Mouse (Mus musculus) heart, embryonic 12.5 days (tissue): ENCODE data around the gene Spata5. TPM values are rescaled to one million over a fixed set of nuclear protein-coding genes. Genes with fewer than 3 reads are reported as not detected.

Experiments
- ATAC-seq: fragments of 200-750 bp; cut with Nextera tagmentation; 2 replicates; pipeline ENCODE4 v1.8.0; 2017; ENCODE audit warnings: moderate TSS enrichment, moderate library complexity; ENCODE audit not compliant: insufficient number of reproducible peaks, low FRiP score
- H3K27ac ChIP-seq: fragments of 300-500 bp; sonication (generic); 2 replicates; pipeline ENCODE4 v1.5.1; 2016; ENCODE audit warnings: mild to moderate bottlenecking, moderate library complexity; ENCODE audit not compliant: poor library complexity, severe bottlenecking
- H3K27me3 ChIP-seq: fragments of 300-500 bp; sonication (generic); replicated peaks from 2 replicates; pipeline ENCODE4 v1.6.1; 2016; ENCODE audit warnings: mild to moderate bottlenecking, moderate library complexity
- H3K36me3 ChIP-seq: fragments of 300-500 bp; sonication (generic); 2 replicates; pipeline ENCODE4 v1.6.1; 2016; ENCODE audit warnings: mild to moderate bottlenecking, moderate library complexity
- H3K4me1 ChIP-seq: fragments of 300-500 bp; sonication (generic); replicated peaks from 2 replicates; pipeline ENCODE4 v1.6.1; 2016; ENCODE audit warnings: mild to moderate bottlenecking
- H3K4me2 ChIP-seq: fragments of 300-500 bp; sonication (generic); 2 replicates; pipeline ENCODE4 v1.6.1; 2016; ENCODE audit warnings: mild to moderate bottlenecking, moderate library complexity
- H3K4me3 ChIP-seq: fragments of 300-500 bp; sonication (generic); 2 replicates; pipeline ENCODE4 v1.5.1; 2016; ENCODE audit warnings: mild to moderate bottlenecking
- H3K9ac ChIP-seq: fragments of 300-500 bp; sonication (generic); 2 replicates; pipeline ENCODE4 v1.6.1; 2016; ENCODE audit warnings: mild to moderate bottlenecking, moderate library complexity
- H3K9me3 ChIP-seq: fragments of 300-500 bp; sonication (generic); replicated peaks from 2 replicates; pipeline ENCODE4 v1.6.1; 2016; ENCODE audit warnings: mild to moderate bottlenecking, moderate library complexity
- WGBS: fragments of 180-500 bp; shearing (Covaris S2); methylation state at CpG from one replicate; pipeline ENCODE4 v1.1.7; 2016; 5-methylcytosine and 5-hydroxymethylcytosine counted together
- polyA plus RNA-seq: library from polyadenylated mRNA; unstranded; fragments of >200 nt; fragmentation: Nextera tagmentation; extraction: Ambion mirVana; gene quantifications from 2 replicates; pipeline ENCODE4 v1.2.1, GENCODE M21; 2016

Gene Spata5
- polyA plus RNA-seq, 1 experiment from 2014 or later = 32.2 TPM

- no peak overlapping the region for H3K27ac ChIP-seq
- no peak overlapping the region for H3K4me2 ChIP-seq
- H3K4me3 ChIP-seq = no peak overlapping the region
- WGBS = 82% methylated on average over 3 of the region's 3 CpGs
- H3K4me1 ChIP-seq = peaks cover 8% of the 10 kb centered on the region
- no peak overlapping the region for H3K9ac ChIP-seq
- no peaks in the 10 kb centered on the region for H3K27me3 ChIP-seq
- no peak for ATAC-seq
- H3K36me3 ChIP-seq = no peaks in the 10 kb centered on the region
- H3K9me3 ChIP-seq = no peaks in the 10 kb centered on the region
Measured at GRCm38 (mm10) chr3:37552244-37552643, 132.5 kb downstream of the Spata5 start.

GRCm38 (mm10) chr3:37553371-37554033 is 133.8 kb downstream of the Spata5 start:
- Histone ChIP-seq H3K36me3 (no peaks in the 10 kb centered on the region), H3K9ac (no peak overlapping the region), H3K27me3 (no peaks in the 10 kb centered on the region), H3K9me3 (no peaks in the 10 kb centered on the region), H3K4me2 (no peak overlapping the region), H3K4me3 (no peak overlapping the region), H3K27ac (no peak overlapping the region), H3K4me1 (peaks cover 19% of the 10 kb centered on the region)
- no peak for ATAC-seq
- 67% methylated on average over 1 of the region's 1 CpGs for WGBS

GRCm38 (mm10) chr3:37556412-37557113 is 136.9 kb downstream of the Spata5 start:
- no peak overlapping the region for H3K4me3 ChIP-seq
- H3K27me3 ChIP-seq = no peaks in the 10 kb centered on the region
- no peaks in the 10 kb centered on the region for H3K36me3 ChIP-seq
- peak overlapping the region; percentile 56; the same call in 1 of the 2 replicates for H3K27ac ChIP-seq
- ATAC-seq = no peak
- H3K4me2 ChIP-seq = no peak overlapping the region
- 45% methylated on average over 7 of the region's 7 CpGs for WGBS
- H3K9me3 ChIP-seq = no peaks in the 10 kb centered on the region
- peaks cover 19% of the 10 kb centered on the region for H3K4me1 ChIP-seq
- H3K9ac ChIP-seq = no peak overlapping the region

- Histone ChIP-seq H3K9ac (no peak overlapping the region), H3K27ac (0 out of 2 replicates have a peak overlapping the region, but pooled peaks have one; percentile 9), H3K4me3 (no peak overlapping the region), H3K36me3 (no peaks in the 10 kb centered on the region), H3K9me3 (no peaks in the 10 kb centered on the region), H3K27me3 (no peaks in the 10 kb centered on the region), H3K4me2 (no peak overlapping the region), H3K4me1 (peaks cover 19% of the 10 kb centered on the region)
- ATAC-seq = no peak; the same call in 1 of the 2 replicates
- 44% methylated on average over 4 of the region's 4 CpGs for WGBS
Measured at GRCm38 (mm10) chr3:37557741-37558479, 138.2 kb downstream of the Spata5 start.

GRCm38 (mm10) chr3:37559339-37559738 is 139.6 kb downstream of the Spata5 start:
- no peak overlapping the region for H3K4me2 ChIP-seq
- H3K36me3 ChIP-seq = no peaks in the 10 kb centered on the region
- whole genome bisulfite sequencing = 37% methylated on average over 2 of the region's 2 CpGs
- H3K4me3 ChIP-seq = no peak overlapping the region
- H3K27me3 ChIP-seq = no peaks in the 10 kb centered on the region
- peak; percentile 48; the same call in 1 of the 2 replicates for ATAC-seq
- H3K4me1 ChIP-seq = peaks cover 19% of the 10 kb centered on the region
- no peak overlapping the region for H3K27ac ChIP-seq
- H3K9me3 ChIP-seq = no peaks in the 10 kb centered on the region
- H3K9ac ChIP-seq = no peak overlapping the region

- Histone ChIP-seq H3K9ac (no peak overlapping the region), H3K4me3 (no peak overlapping the region)
- WGBS = 89% methylated on average over 3 of the region's 3 CpGs
Measured at GRCm38 (mm10) chr3:37561466-37561865, 141.8 kb downstream of the Spata5 start.

GRCm38 (mm10) chr3:37566097-37566496 is 146.4 kb downstream of the Spata5 start:
- Histone ChIP-seq H3K36me3 (no peaks in the 10 kb centered on the region), H3K9me3 (no peaks in the 10 kb centered on the region), H3K9ac (no peak overlapping the region), H3K27me3 (no peaks in the 10 kb centered on the region), H3K4me3 (no peak overlapping the region), H3K4me2 (no peak overlapping the region), H3K27ac (no peak overlapping the region), H3K4me1 (peaks cover 5% of the 10 kb centered on the region; the same call in 1 of the 2 replicates)
- 88% methylated on average over 6 of the region's 6 CpGs for WGBS
- ATAC-seq = no peak

More at GRCm38 (mm10) chr3:37561466-37561865, 141.8 kb downstream of the Spata5 start:
- Histone ChIP-seq H3K36me3 (no peaks in the 10 kb centered on the region), H3K27ac (no peak overlapping the region), H3K27me3 (no peaks in the 10 kb centered on the region), H3K9me3 (no peaks in the 10 kb centered on the region), H3K4me1 (peaks cover 16% of the 10 kb centered on the region), H3K4me2 (no peak overlapping the region)
- no peak for ATAC-seq

- no peaks in the 10 kb centered on the region for H3K36me3 ChIP-seq
- no peak for ATAC-seq
- H3K4me2 ChIP-seq = no peak overlapping the region
- H3K4me1 ChIP-seq = peaks cover 5% of the 10 kb centered on the region; the same call in 1 of the 2 replicates
- no peak overlapping the region for H3K9ac ChIP-seq
- no peak overlapping the region for H3K27ac ChIP-seq
- H3K4me3 ChIP-seq = no peak overlapping the region
- WGBS = 93% methylated on average over 1 of the region's 1 CpGs
- H3K9me3 ChIP-seq = no peaks in the 10 kb centered on the region
- no peaks in the 10 kb centered on the region for H3K27me3 ChIP-seq
Measured at GRCm38 (mm10) chr3:37567505-37567904, 147.8 kb downstream of the Spata5 start.

- H3K4me1 ChIP-seq = peaks cover 5% of the 10 kb centered on the region; the same call in 1 of the 2 replicates
- H3K27ac ChIP-seq = no peak overlapping the region
- H3K9ac ChIP-seq = no peak overlapping the region
- H3K4me2 ChIP-seq = no peak overlapping the region
- no peaks in the 10 kb centered on the region for H3K36me3 ChIP-seq
- H3K27me3 ChIP-seq = no peaks in the 10 kb centered on the region
- 77% methylated on average over 1 of the region's 1 CpGs for WGBS
- H3K4me3 ChIP-seq = no peak overlapping the region
- ATAC-seq = no peak
- H3K9me3 ChIP-seq = no peaks in the 10 kb centered on the region
Measured at GRCm38 (mm10) chr3:37568780-37569179, 149.1 kb downstream of the Spata5 start.

- Histone ChIP-seq H3K4me2 (no peak overlapping the region), H3K4me3 (no peak overlapping the region), H3K27me3 (no peaks in the 10 kb centered on the region), H3K36me3 (no peaks in the 10 kb centered on the region), H3K4me1 (peaks cover 5% of the 10 kb centered on the region; the same call in 1 of the 2 replicates), H3K9me3 (no peaks in the 10 kb centered on the region), H3K27ac (no peak overlapping the region), H3K9ac (no peak overlapping the region)
- no peak for ATAC-seq
- WGBS = 68% methylated on average over 22 of the region's 22 CpGs
Measured at GRCm38 (mm10) chr3:37569661-37570566, 150.2 kb downstream of the Spata5 start.
